Mouse (Mus musculus): ENCODE measurements at regions not wholly inside any gene's neighbourhood (a gene's known extent, or its start where the extent isn't known, plus 50 kb on each side); places are given as distances from the start of the nearest gene placed in this dataset.

DNA sequence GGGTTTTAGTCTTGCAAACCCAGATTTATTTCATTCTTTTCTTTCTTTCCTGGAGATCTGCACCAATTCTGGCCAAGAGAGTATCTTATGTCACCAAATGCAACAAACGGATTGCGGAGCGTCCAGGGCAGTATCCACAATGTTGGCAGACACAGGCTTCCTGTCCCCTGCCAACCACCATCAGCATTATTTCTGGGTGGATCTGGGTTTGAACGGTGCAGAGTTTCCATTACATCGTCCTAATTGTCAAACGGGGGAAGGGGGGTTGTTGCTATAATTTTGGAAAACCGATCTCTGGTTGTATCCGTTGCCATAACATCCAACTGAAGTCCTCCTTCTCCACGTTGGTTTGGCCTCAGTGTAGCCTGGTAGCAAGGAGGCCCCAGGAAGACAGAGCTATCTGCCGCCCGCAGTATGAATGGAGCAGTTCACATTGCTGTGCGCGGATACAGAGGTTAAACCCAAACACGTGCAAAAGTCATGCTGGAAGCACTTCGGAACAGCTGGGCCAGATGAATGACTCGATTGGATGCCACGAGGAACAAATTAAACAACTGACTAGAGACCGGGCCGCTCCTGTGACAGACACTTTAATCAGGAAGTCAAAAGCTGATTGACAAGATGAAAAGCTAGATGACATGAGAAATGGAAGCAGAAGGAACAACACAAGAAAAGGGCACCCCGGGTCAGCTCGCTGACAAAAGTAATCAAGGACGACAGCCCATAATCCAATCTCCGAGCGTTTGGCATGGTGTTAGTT, 404.5 kb downstream of the Etnk1 start:
- TF ChIP-seq POLR2A (IDR thresholded peaks at IDR 0.05; ENCODE audit: borderline replicate concordance, extremely low read depth, insufficient read depth, insufficient read length, poor library complexity, severe bottlenecking): no peak
- no peak for TF ChIP-seq CTCF (IDR thresholded peaks at IDR 0.05; ENCODE audit: borderline replicate concordance, extremely low read depth, insufficient read depth, insufficient read length)

Measured in brain, embryonic 14.5 days (tissue).